Mouse (Mus musculus): ENCODE data around the gene Uvrag.

DNA sequence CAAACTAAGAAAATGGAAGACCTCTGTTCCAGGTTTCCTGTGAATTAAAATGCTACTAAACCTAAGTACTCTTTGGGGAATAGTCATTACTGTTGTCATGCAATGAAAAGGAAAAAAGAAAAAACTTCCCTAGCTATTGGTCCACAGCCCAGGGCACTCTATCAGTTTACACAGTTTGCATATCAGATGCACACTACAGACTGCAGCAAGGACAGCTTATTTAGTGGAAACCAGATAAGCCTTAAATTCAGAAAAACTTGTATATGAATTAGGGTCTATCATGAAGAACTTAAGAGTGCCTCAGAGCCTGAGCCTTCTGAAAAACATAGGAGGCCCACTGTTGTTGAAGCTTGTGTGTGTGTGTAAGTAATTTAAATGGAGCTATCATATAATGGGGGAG, 142.2 kb downstream of the Uvrag start:
- no peak for TF ChIP-seq CTCF (IDR thresholded peaks at IDR 0.05; ENCODE audit: low read depth, low read length)
- no peak for TF ChIP-seq POLR2A (IDR thresholded peaks at IDR 0.05; ENCODE audit: extremely low read depth, insufficient read depth, low read length)
